Mouse (Mus musculus): ENCODE measurements around the gene Phgr1.
A peak's percentile ranks its signal among the peaks of the same experiment; 100 is the strongest.

The Phgr1 gene

DNA sequence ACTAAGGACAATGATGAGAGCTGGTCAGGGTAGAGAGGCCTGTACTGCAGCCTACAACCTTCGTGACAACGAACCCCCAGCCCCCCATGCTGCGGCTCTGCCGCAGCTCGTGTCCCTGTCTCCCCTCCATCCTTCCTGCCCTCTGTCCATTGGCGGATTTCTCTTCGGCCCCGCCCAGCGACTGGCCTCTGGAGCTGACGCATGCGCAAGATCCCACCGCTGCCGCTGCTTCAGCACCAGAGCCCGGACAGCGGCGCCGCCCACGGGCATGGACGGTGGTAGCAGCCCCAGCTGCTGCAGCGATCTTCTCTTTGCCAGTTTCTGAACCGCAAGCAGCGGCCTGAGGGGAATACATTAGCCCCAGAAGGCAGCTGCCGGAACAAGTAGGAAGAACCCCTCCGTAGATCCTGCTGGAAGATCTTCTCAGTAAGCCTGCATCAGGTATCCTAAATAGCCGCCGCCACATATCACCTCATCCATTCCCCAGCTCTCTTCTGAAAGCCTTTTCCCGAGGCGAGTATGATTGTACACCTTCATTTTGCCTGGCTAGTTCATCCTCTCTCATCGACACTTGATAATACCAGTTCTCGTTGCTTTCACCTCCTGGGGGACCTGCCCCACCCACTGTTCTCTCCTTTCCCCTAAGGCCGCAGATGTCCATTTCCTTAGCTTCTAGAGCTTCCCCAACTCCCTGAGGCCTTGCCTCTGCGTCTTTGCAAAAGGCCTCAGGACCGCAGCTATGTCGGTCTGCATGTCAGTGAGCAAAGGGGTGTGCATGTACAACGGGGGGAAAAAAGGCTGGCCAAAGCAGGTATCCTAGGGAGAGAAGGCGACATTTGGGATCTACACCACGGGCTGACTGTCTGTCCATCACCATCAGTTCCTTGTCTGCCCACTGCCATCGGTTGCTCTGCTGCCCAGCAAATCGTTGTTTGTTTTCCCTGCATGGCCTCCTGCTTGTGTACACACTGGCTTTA is 7.2 kb downstream of the Phgr1 start, which contains the start of gene Disp2:
Gene Disp2, plus strand, starts transcription at position 216 of the 977 bp plus-strand sequence.
- peak; percentile 70 to 75 for DNase-seq

DNA sequence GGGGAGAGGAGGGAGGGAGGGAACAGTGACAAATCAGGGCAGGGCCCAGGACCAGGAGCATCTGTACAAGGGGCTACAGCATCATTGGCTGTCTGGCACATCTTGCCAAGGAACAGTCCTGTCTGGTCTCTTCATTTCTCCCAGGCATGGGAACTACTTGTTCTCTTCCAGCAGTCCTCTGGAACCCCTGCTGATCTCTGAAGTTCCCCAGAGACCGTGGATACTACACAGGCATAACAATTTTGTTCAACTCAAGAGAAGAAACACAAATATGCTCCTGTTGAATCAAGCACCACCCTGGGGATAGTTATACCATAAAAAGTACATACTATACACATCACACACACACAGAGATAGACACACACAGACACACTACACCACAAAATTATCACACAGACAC is 8.5 kb downstream of the Phgr1 start:
- no peak for DNase-seq

DNA sequence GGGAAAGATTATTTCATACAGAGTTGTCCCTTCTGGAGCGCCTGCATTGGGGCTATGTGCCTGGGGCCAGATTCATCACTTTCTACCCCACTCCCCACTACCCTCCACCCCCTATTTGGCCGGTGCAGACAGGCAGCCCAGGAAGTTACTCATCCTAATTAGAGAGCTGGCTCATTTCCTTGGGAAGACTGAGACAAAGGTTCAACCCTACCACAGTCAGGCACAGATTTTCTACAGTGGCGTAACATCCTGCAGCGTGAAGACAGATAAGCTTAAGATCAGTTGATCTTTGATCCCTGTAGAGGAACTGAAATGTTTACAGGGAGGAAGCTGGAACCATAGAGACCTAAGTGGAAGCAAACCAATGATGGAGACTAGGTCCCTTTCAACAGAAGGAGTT is 9.7 kb downstream of the Phgr1 start:
- no peak for DNase-seq

DNA sequence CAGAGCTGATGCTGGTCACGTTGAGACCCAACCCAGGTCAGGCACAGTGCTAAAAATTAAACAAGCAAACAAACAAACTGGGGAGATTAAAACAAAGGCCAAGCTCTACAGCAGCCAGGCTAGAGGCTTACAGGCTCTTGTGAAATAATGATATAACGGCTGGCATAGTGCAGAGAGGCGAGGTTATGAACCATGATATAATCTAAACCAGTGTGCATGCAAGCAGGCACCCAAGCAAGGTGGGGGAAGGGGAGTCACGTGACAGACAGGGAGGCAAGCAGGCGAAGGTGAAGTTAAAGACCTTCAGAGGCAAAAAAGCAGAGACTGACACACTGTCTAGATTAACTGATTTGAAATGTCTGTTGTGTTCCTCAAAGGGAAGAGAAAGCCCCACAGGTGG is 10.5 kb downstream of the Phgr1 start:
- no peak for DNase-seq

DNA sequence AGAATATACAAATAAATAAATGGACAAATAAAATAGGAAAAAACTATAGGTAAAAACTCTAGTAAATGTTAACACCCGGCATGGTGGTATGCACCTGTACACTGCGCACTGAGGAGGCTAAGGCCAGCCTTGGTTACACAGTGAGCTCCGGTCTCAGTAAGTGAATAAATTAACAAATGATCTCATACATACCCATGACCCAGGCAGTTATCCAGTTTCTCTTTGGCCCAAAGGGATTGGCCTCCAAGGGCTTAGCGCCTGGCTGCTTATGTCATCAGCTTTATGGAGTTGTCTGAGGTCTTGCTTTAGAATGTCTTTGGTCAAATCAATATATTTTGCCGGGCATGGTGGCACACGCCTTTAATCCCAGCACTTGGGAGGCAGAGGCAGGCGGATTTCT is 11.1 kb downstream of the Phgr1 start:
- no peak for DNase-seq

DNA sequence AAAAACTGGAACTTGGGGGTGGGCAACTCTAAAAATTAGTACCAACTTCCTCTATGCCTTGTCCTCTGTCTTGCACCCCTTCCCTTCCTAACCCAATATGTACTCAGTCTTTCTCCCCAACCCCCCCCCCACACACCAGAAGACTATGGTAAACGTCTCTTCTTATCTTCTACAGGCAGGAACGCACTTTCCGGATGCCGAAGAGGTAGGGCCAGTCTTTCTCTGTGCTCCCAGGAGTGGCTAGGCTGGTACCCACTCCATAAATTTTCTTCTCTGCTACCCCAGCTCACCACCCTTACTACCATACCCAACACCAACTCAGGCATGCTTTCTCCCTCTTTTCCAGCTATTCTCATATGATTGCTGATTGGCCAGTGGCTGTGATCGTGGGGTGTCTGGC is 14.0 kb downstream of the Phgr1 start:
- no peak for DNase-seq

DNA sequence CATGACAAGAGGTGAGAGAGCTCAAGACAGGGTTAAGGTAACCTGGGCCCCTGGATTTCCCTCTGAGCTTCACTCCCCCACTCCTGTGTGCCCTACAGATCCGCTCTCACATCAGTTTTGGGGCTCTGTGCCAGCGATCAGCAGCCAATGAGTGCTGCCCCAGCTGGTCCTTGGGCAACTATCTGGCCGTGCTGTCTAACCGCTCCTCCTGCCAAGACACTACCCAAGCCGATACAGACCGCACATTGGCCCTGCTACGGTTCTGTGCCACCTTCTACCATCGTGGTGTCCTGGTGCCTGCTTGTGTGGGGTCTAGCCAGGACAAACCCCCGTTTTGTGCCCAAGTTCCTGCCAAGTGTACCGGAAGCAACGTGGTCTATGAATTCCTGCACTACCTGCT is 16.9 kb downstream of the Phgr1 start:
- no peak for DNase-seq

DNA sequence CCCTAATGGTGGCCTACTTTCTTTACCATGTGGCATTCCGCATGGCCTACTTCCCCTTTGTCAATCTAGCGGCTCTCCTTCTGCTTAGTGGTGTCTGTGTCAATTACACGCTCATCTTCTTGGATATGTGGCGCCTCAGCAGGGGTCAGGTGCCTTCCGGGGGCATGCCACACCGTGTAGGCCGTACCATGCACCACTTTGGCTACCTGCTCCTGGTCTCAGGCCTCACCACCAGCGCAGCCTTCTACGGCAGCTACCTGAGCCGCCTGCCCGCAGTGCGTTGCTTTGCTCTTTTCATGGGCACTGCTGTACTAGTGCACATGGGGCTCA is 17.6 kb downstream of the Phgr1 start:
- no peak for DNase-seq

DNA sequence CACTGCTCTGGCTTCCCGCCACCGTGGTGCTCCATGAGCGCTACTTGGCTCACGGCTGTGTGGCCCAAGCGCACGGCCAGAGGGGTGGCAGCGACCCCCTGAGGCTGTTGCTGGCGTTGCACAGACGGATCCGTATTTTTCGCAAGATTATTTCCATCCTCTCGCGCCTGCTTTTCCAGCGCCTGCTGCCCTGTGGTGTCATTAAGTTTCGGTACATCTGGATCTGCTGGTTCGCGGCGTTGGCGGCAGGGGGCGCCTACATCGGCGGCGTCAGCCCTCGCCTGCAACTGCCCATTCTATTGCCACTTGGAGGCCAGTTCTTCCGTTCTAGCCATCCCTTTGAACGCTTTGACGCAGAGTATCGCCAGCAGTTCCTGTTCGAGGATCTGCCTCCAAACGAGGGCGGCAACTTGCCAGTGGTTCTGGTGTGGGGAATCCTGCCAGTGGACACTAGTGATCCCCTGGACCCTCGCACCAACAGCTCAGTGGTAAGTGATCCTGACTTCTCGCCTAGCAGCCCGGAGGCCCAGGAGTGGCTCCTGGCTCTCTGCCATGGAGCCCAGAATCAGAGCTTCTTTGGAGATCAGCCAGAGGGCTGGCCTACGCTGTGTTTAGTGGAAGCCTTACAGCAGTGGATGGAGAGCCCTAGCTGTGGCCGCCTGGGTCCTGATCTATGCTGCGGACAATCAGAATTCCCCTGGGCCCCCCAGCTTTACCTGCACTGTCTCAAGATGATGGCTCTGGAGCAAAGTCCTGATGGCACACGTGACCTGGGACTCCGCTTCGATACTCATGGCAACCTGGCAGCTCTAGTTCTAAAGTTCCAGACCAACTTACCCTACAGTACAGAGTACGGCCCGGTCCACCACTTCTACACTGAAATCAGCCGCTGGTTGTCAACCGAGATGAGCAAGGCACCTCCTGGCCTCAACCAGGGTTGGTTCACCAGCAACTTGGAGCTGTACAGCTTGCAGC is 18.3 kb downstream of the Phgr1 start:
- DNase-seq = no peak

DNA sequence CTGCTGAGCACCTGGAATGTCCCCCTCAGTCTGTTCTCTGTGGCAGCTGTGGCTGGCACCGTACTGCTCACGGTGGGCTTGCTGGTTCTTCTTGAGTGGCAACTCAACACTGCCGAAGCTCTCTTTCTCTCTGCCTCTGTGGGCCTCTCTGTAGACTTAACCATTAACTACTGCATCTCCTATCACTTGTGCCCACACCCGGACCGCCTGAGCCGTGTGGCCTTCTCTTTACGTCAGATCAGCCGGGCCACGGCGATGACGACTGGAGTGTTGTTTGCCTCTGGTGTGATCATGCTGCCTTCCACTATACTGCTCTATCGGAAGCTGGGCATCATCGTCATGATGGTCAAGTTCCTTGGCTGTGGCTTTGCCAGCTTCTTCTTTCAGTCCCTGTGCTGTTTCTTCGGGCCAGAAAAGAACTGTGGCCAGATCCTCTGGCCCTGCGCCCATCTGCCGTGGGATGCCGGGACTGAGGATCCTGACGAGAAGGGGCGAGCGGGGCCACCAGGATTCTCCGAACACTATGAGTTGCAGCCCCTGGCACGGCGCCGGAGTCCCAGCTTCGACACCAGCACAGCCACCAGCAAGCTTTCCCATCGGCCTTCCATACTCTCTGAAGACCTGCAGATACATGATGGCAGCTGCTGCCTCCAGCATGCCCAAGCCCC is 19.2 kb downstream of the Phgr1 start:
- no peak for DNase-seq

DNA sequence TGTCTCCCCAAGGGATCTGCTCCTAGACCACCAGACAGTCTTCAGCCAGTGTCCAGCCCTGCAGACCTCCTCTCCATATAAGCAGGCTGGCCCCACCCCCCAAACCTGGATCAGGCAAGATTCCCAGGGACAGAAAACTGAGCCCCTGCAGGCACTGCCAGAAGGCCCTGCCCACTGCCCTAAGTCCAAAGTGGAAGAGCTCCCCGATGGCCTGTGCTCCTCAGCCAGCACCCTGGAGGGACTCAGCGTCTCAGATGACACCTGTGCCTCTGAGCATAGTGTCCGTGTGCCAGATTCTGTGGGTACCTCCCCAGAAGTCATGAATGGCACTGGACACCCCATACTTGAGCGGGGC is 19.7 kb downstream of the Phgr1 start:
- DNase-seq = no peak

DNA sequence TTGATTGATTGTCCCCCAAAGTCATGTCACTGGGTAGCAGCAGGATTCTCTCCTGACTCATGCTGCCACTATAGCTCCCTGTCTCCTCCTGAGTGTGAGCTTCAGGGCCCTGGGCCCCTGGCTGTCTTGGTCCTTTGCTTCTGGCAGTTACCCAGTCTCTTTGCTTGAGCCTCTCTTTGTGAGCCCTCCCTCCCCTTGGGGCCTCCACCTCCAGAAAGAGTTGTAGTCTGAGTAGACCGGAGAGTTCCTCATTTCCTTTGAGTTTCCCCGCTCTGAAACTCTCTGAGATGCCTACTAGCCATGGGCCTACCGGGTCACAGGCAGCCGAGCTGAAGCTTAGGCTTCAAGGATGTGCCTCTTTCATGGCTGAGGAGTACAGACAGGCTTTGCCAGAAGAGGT is 21.1 kb downstream of the Phgr1 start:
- no peak for DNase-seq

DNA sequence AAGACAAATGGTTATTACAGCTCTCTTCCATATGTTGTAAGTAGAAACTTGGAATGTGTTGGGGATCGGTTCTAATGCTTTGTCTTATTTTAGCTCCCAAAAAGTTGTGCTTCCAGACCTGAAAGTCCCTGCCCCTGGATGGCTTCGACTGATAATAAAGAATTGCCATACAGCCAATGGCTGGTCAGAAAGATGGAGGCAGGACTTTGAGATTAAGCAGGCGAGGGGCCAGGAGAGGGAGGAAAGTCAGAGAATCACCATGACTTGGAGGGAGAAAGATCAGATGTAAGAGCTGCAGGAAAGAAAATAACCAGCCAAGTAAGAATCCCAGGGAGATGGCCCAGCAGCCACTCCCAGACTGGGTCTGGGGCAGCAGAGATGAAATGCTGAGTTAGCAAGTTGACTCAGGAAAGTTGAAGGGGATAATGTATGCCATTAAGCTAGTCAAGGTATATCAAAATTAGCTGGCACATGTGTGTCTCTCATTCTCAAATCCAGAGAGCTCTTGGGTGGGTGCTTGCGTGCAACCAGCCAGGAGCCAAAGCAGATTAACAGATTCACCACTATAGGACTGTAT is 30.1 kb downstream of the Phgr1 start:
- no peak for DNase-seq

DNA sequence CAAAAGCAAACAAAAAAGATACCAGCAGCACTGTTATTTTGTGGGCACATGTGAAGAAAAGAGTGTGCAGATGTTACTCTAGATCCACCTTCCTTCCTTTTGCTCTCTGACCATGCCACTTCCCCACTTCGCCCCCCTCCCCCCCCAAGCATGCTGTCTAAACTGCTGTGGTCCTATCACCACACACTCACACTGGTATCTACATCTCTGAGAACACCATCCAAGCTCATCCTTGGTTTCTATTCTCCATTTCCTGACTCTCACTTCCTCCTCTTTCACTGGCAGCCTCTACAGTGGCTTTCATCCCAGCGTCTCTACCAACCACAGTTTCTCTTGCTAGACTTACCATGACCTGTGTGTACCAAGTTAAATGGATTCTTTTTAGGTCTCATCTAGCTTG is 31.9 kb downstream of the Phgr1 start:
- no peak for DNase-seq

DNA sequence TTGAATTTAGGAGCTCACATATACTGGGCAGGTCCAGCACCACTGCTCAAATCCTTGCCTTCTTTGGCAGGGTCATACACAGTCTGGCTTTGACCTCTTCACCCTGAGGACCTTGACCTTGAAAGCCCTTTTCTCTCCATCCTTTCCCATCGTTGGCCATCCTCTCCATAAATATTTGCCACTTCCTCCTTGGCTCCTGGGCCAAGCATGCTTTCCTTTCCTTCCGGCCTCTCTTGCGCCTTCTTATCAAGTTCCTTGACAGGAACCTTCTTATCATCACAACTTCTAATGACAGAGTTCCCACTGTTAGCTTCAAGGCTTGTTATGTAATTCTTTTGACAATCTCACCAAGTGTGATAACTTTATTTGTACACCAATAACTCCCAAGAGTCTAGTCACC is 32.6 kb downstream of the Phgr1 start:
- no peak for DNase-seq

DNA sequence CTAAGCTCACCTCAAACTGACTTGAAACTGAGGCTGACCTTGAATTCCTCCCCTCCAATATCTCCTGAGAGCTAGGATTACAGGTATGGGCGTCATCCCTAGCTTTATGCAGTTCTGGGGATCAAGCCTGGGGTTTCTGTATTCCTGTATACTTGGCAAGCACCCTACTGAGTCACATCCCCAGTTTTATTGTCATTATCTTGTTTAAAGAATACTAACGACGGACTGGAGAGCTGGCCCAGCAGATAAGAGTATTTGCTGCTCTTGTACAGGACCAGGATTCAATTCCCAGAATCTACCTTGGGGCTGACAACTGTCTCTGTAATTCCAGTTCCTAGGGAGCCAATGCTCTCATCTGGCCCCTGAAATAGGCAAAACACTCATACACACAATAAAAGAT is 33.2 kb downstream of the Phgr1 start:
- DNase-seq = no peak

DNA sequence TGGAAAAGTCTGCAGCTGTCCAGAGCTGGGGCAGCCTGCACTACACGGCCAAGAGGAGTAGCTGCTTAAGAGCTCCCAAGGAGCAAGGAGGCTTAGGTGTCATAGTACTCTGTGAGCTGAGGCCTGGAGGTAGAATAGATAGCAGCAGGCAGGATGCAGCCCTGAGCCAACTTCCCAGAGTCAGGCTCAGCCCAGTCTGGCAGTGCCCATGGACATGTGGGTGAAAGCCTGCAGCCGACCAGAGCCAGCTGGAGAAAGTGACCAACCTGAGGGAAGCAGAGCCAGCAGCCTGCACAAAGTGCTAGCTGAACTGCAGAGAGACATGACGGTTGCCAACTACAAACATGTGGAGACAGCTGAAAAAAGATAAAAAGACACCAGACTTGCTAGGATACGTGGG is 34.3 kb downstream of the Phgr1 start:
- no peak for DNase-seq

DNA sequence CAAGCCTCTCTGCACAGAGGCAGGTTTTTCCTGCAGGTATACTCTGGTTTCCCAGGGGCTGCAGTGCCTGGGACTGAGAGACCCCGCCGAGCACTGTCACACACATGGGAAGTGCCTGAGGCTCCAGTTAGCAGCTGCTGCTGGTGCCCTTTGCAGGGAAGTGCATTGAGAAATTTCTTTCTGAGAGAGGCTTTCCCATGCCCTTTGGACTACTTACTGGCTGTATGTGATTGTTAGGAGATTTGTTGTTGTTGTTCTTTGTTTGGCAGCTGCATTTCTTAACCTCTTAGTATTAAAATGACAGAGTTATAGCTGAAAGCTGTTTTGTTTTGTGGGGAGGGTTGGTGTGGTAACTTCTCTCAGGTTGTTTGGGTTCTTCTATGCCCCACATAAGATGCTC is 38.3 kb downstream of the Phgr1 start:
- DNase-seq = no peak

DNA sequence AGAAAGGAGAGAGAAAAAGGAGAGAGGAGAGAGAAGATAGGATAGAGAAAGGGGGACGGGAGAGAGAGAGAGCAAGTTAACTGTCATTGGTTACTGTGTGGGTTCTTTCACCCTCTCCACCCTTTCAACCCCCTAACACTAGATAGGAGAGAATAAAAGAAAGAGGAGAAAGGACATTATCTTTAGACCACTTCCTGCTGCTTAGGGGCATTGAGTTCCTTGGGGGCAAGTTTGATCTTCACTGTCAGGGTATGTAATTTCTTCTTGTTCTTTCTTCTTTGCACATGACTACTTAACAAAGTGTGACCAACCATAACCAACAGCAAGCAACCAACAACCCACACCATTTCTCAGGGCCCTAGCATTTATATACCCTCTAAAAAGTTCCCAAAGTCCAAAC is 40.2 kb downstream of the Phgr1 start:
- DNase-seq = no peak

DNA sequence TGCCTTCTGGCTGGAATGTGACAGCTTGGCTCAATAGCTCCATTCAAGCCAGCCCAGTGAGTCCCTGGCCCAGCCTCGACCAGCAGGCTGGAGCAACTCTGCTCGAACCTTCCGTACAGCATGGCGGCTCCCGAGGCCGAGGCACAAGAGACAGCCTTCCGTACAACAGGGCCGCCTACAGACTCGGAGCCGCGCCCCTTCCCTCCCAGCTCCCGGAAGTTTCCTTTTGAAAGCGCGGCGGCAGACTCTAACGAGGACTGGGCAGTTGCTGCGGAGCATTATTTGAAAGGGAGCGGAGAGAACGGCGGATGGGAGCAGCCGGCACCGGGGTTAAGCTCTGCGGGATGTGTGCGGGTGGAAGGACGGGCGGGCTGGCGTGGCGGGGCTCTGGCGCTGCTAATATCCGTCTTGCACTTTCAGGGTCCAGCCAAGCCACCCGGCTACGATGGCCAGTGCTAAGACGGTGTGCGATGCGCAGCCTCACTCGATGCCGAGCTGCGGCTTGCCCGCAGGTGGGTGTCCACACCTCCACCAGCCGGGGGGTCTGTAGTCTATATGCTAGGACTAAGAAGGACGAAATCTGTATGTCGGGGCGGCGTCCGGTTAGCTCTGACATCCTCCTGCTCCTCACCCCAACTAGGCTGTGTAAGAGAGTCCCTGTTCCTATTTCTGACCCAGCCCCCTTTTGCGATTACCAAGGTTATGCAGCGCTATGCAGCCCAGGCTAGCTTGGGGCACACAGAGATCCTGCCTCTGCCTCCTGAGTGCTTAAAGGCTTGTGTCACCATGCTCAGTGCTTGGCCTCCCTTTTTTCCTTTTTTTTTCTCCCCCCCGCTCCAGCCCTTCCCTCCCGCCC is 41.6 kb downstream of the Phgr1 start, which contains the start of gene Knstrn:
Gene Knstrn, plus strand, starts transcription at position 23 of the 856 bp plus-strand sequence.
- DNase-seq = peak; percentile 79 to 84

DNA sequence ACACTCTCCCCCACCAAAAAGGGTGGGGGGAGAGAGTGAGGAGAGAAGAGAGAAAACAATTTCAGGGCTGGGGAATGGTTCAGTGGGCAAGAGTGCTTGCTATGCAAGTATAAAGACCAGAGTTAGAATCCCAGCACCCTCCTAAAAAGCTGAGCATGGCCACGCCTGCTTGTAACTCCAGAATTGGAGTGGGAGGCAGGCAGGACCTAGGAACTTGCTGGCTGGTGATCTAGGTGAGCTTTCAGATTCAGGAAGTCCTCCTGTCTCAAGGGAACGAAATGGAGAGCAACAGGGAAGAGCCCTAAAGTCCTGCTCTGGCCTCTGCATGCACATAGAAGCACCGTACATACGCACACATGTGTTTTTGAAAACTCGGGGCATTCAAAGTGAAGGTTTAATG is 50.2 kb downstream of the Phgr1 start:
- no peak for DNase-seq

DNA sequence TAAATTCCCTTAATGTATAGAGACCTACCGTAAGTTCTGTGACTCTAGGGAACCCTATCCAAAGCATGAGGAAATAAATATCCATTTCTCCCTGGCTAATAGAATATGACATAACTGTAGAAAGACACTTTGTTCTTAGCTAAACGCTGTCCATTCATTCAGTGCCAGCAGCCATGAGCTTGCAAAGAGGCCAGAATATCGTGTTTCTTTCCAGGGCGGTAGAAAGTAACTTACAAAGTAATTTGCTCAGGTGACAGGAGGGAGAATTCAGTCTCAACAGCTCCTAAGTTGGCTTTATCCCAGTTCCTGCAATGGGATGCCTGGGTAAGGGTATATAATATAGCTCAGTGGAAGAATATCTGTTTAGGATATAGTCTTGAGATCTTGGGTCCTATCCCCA is 51.8 kb downstream of the Phgr1 start:
- no peak for DNase-seq

All from thymus, adult 18-20 months (tissue).